Mouse (Mus musculus) spleen, postnatal 36 days (tissue): ENCODE measurements at regions not wholly inside any gene's neighbourhood (a gene's known extent, or its start where the extent isn't known, plus 50 kb on each side); places are given as distances from the start of the nearest gene placed in this dataset.
"Not testable (repeated sequence)": the region's sequence is repeated elsewhere in the genome, so short reads cannot be mapped to it uniquely, and the experiment has no call there.

Experiments
- DNase-seq, 2 experiments: peaks; one replicate each; pipeline ENCODE4 v3.0.0; 2022; ENCODE audit warnings: low spot score in 2 of 2, mixed read lengths in 1 of 2

GRCm38 (mm10) chr2:179103114-179103513 lies 339.1 kb upstream of the Cdh4 start:
- DNase-seq = no peak

- DNase-seq = no peak
Observed at GRCm38 (mm10) chr2:179112951-179113350, 329.3 kb upstream of the Cdh4 start.

- no peak for DNase-seq
Observed at GRCm38 (mm10) chr2:179128018-179128417, 314.2 kb upstream of the Cdh4 start.

- DNase-seq = no peak
Observed at GRCm38 (mm10) chr2:179128432-179128831, 313.8 kb upstream of the Cdh4 start.

GRCm38 (mm10) chr2:179131004-179131403 lies 311.2 kb upstream of the Cdh4 start:
- no peak for DNase-seq

GRCm38 (mm10) chr2:179142313-179142712 lies 299.9 kb upstream of the Cdh4 start:
- DNase-seq = no peak

GRCm38 (mm10) chr2:179145726-179146125 lies 296.5 kb upstream of the Cdh4 start:
- DNase-seq = no peak

GRCm38 (mm10) chr2:179146274-179146673 lies 296.0 kb upstream of the Cdh4 start:
- DNase-seq = no peak

GRCm38 (mm10) chr2:179148194-179148593 lies 294.0 kb upstream of the Cdh4 start:
- DNase-seq = no peak

- DNase-seq = no peak
Observed at GRCm38 (mm10) chr2:179148667-179149066, 293.6 kb upstream of the Cdh4 start.

GRCm38 (mm10) chr2:179158881-179159280 lies 283.4 kb upstream of the Cdh4 start:
- no peak for DNase-seq

GRCm38 (mm10) chr2:179163116-179163515 lies 279.1 kb upstream of the Cdh4 start:
- DNase-seq = no peak

GRCm38 (mm10) chr2:179170157-179170556 lies 272.1 kb upstream of the Cdh4 start:
- no peak for DNase-seq

- no peak for DNase-seq
Observed at GRCm38 (mm10) chr2:179170608-179171007, 271.6 kb upstream of the Cdh4 start.

- DNase-seq = not testable (repeated sequence)
Observed at GRCm38 (mm10) chr2:179176835-179177530, 265.2 kb upstream of the Cdh4 start.

- no peak for DNase-seq
Observed at GRCm38 (mm10) chr2:179181366-179181765, 260.9 kb upstream of the Cdh4 start.

- no peak for DNase-seq
Observed at GRCm38 (mm10) chr2:179182123-179182522, 260.1 kb upstream of the Cdh4 start.

GRCm38 (mm10) chr2:179192906-179193496 lies 249.2 kb upstream of the Cdh4 start:
- DNase-seq = no peak

GRCm38 (mm10) chr2:179193507-179194160 lies 248.6 kb upstream of the Cdh4 start:
- DNase-seq = peak in 1 of 2 experiments; percentile 5

GRCm38 (mm10) chr2:179197471-179197870 lies 244.8 kb upstream of the Cdh4 start:
- no peak for DNase-seq

GRCm38 (mm10) chr2:179200495-179200894 lies 241.7 kb upstream of the Cdh4 start:
- DNase-seq = no peak

GRCm38 (mm10) chr2:179210164-179210805 lies 231.9 kb upstream of the Cdh4 start:
- no peak for DNase-seq

GRCm38 (mm10) chr2:179216773-179217172 lies 225.5 kb upstream of the Cdh4 start:
- no peak for DNase-seq
